In the genomic region with DNA sequence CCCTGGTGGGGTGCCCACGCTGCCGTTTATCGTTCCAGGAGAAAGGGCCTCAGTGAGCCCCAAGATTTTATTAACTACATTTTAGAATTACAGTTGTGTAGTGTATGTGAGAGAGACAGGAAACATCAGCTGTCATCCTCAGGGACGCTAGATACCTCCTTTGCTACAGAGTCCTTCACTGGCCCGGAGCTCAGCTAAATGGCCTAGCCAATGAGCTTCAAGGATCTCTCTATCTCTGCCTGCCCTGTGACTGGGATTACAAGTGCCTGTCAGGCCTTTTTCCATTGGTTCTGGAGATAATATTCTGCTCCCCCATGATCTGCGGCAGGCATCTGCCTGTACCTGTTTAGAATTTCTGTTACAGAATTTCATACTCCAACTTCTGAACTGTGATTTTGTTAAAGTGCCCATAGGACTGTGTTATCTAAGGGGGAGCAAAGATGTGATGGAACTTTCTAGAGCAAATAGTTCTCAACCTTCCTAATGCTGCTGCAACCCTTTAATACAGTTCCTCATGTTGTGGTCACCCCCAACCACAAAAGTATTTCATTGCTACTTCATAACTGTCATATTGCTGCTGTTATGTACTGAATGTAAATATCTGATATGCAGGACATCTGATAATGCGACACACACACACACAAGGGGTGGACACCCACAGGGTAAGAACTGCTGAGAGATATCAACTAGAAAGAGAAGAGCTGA, we compare ENCODE assay signal across 11 mouse cellular contexts. TPM values are rescaled to one million over a fixed set of nuclear protein-coding genes. Genes with fewer than 3 reads are reported as not detected.
DNase-seq lines count a peak whose midpoint lies in the region; ATAC-seq and TF ChIP-seq lines count a peak whose summit lies in the region.
"Had no signal": no experiment of that assay in that cellular context is flagged by ENCODE, and none has a peak within 500 bp of the region (broad histone marks: within the 10 kb centered on the region; RNA-seq: fewer than 3 reads in every experiment).

No protein-coding gene starts in this region.

- no peaks in the 10 kb centered on the region for H3K36me3 ChIP-seq in kidney, postnatal 0 days (ENCODE audit: insufficient read depth, low read length)
- H3K36me3 ChIP-seq in CH12.LX (replicated peaks in 1 of 2; ENCODE audit: control insufficient read depth in 1 of 2, insufficient read depth in 1 of 2, low read length in 1 of 2) (peaks cover 4 to 16% of the 10 kb centered on the region in 2 experiments), MEL (ENCODE audit: control insufficient read depth in 1 of 2, insufficient read depth in 2 of 2, low read length in 2 of 2) (peaks cover 0 to 19% of the 10 kb centered on the region in 2 experiments; a peak in 2 of 4 replicates)
- H3K36me3 ChIP-seq in limb, embryonic 10.5 days, result peaks cover 5% of the 10 kb centered on the region
- H3K36me3 ChIP-seq: liver, embryonic 15.5 days had no signal

- dilution Hi-C loops in CH12.LX (cut with MboI; ENCODE audit: extremely low pct_ligation_motif_present, extremely low pct_unique_long_range_greater_than_20kb, low sequenced_read_pairs), result no loop called here

- no peak for TF ChIP-seq CTCF in kidney, postnatal 0 days (IDR thresholded peaks at IDR 0.05; ENCODE audit: low read depth)
- TF ChIP-seq CTCF in CH12.LX (conservative IDR thresholded peaks at IDR 0.05 in 1 of 2, IDR thresholded peaks at IDR 0.05 in 1 of 2; ENCODE audit: low read depth in 2 of 2, low read length in 2 of 2) (no peak), MEL (IDR thresholded peaks at IDR 0.05 in 2 of 3, conservative IDR thresholded peaks at IDR 0.05 in 1 of 3; ENCODE audit: control insufficient read depth in 1 of 3, insufficient read depth in 1 of 3, low read depth in 2 of 3, low read length in 3 of 3, poor library complexity in 1 of 3, severe bottlenecking in 1 of 3) (no peak)
- TF ChIP-seq CTCF in cerebellum, adult 2 months (IDR thresholded peaks at IDR 0.05; ENCODE audit: borderline replicate concordance, insufficient read depth, low read depth, low read length), result no peak

- in situ Hi-C loops in CH12.LX (cut with MboI; ENCODE audit: low pct_ligation_motif_present, low pct_unique_long_range_greater_than_20kb, low sequenced_read_pairs), result loop anchor here (10.0 kb wide), 1 partner anchor 108 kb away; a partner anchor contains a TSS

- 77% methylated on average over 7 of the region's 7 CpGs for WGBS in kidney, postnatal 0 days
- 82% methylated on average over 7 of the region's 7 CpGs for WGBS in limb, embryonic 10.5 days
- WGBS in cerebellum, adult 2 months, result 85% methylated on average over 7 of the region's 7 CpGs

- no peak for TF ChIP-seq EP300 in CH12.LX (IDR thresholded peaks at IDR 0.05; ENCODE audit: low read length)
- TF ChIP-seq EP300 in MEL (IDR thresholded peaks at IDR 0.05; ENCODE audit: low read depth in 1 of 2, low read length in 2 of 2), result peak; percentile 84 to 85

- H3K4me3 ChIP-seq in kidney, postnatal 0 days (replicated peaks; ENCODE audit: low read depth, low read length), result no peak overlapping the region
- H3K4me3 ChIP-seq in CH12.LX (replicated peaks in 1 of 3; ENCODE audit: low read depth in 2 of 3, low read length in 2 of 3, poor library complexity in 1 of 3) (no peak overlapping the region), MEL (ENCODE audit: control insufficient read depth in 1 of 2, insufficient read depth in 1 of 2, low read depth in 2 of 2, low read length in 2 of 2) (peak overlapping the region in 1 of 2 experiments; percentile 44; a peak in 2 of 4 replicates)
- no peak overlapping the region for H3K4me3 ChIP-seq in limb, embryonic 10.5 days
- no peak overlapping the region for H3K4me3 ChIP-seq in cerebellum, adult 2 months (replicated peaks; ENCODE audit: insufficient read depth, low read depth, low read length)
- H3K4me3 ChIP-seq: erythroblast, embryonic 14.5 days; liver, embryonic 15.5 days; megakaryocyte, embryonic 14.5 days had no signal

- TF ChIP-seq POLR2A in CH12.LX (IDR thresholded peaks at IDR 0.05; ENCODE audit: low read depth, low read length) (no peak), MEL (IDR thresholded peaks at IDR 0.05; ENCODE audit: control insufficient read depth in 1 of 2, insufficient read depth in 1 of 2, low read depth in 1 of 2, low read length in 2 of 2, poor library complexity in 1 of 2) (no peak)
- no peak for TF ChIP-seq POLR2A in cerebellum, adult 2 months (IDR thresholded peaks at IDR 0.05; ENCODE audit: borderline replicate concordance, insufficient read depth, low read length)

- H3K4me2 ChIP-seq in kidney, postnatal 0 days (ENCODE audit: low read length), result no peak overlapping the region
- H3K4me2 ChIP-seq in CH12.LX (ENCODE audit: insufficient read depth, low read depth, poor library complexity, severe bottlenecking), result no peak overlapping the region
- H3K4me2 ChIP-seq: liver, embryonic 15.5 days had no signal

- H3K79me2 ChIP-seq in CH12.LX (replicated peaks; ENCODE audit: control insufficient read depth, extremely low read depth, insufficient read depth, poor library complexity, severe bottlenecking) (no peaks in the 10 kb centered on the region), MEL (ENCODE audit: control insufficient read depth, insufficient read depth, low read length, poor library complexity) (no peaks in the 10 kb centered on the region)

- H3K9me3 ChIP-seq in kidney, postnatal 0 days (replicated peaks; ENCODE audit: low read length), result no peaks in the 10 kb centered on the region
- no peaks in the 10 kb centered on the region for H3K9me3 ChIP-seq in CH12.LX (replicated peaks; ENCODE audit: low read length)
- H3K9me3 ChIP-seq in MEL (replicated peaks; ENCODE audit: insufficient read depth, low read length), result no peaks in the 10 kb centered on the region
- no peaks in the 10 kb centered on the region for H3K9me3 ChIP-seq in limb, embryonic 10.5 days (replicated peaks)
- H3K9me3 ChIP-seq: liver, embryonic 15.5 days; megakaryocyte, embryonic 14.5 days had no signal

- TF ChIP-seq RAD21 in CH12.LX (IDR thresholded peaks at IDR 0.05; ENCODE audit: low read depth, low read length), result no peak
- TF ChIP-seq RAD21 in MEL (IDR thresholded peaks at IDR 0.05; ENCODE audit: low read depth, low read length), result no peak

- no peak for DNase-seq in kidney, postnatal 0 days (ENCODE audit: low spot score)
- DNase-seq in kidney, postnatal 4 days, result no peak
- DNase-seq in CH12.LX (ENCODE audit: extremely low read depth) (no peak), MEL (ENCODE audit: low read depth, low spot score) (peak; percentile 72)
- DNase-seq in induced T-regulatory cell, adult 2 months (ENCODE audit: low read depth), result peak; percentile 27
- no peak for DNase-seq in limb, embryonic 10.5 days (ENCODE audit: low spot score)
- DNase-seq in cerebellum, adult 2 months, result no peak

- ATAC-seq in kidney, postnatal 0 days (replicated peaks; ENCODE audit: low FRiP score, low read depth), result no peak
- ATAC-seq: intestine, postnatal 0 days had no signal

- peak overlapping the region; percentile 31; the same call in 1 of the 2 replicates for H3K27ac ChIP-seq in kidney, postnatal 0 days
- 0 out of 2 replicates have a peak overlapping the region, but pooled peaks have one; percentile 51 for H3K27ac ChIP-seq in CH12.LX (ENCODE audit: insufficient read depth, low read depth)
- peak overlapping the region; percentile 76 for H3K27ac ChIP-seq in MEL (ENCODE audit: control insufficient read depth, low read depth, low read length)
- H3K27ac ChIP-seq in limb, embryonic 10.5 days, result no peak overlapping the region
- H3K27ac ChIP-seq in cerebellum, adult 2 months (ENCODE audit: insufficient read depth, low read length), result no peak overlapping the region

- H3K4me1 ChIP-seq in kidney, postnatal 0 days (replicated peaks; ENCODE audit: insufficient read depth, low read length), result 0 out of 2 replicates have a peak, but pooled peaks cover 12% of the 10 kb centered on the region
- H3K4me1 ChIP-seq in CH12.LX (ENCODE audit: control insufficient read depth in 1 of 2, insufficient read depth in 2 of 2) (peaks cover 41 to 68% of the 10 kb centered on the region in 2 experiments), MEL (ENCODE audit: control insufficient read depth in 1 of 2, insufficient read depth in 2 of 2, low read length in 2 of 2) (peaks cover 15 to 40% of the 10 kb centered on the region in 2 experiments)
- peaks cover 5% of the 10 kb centered on the region for H3K4me1 ChIP-seq in limb, embryonic 10.5 days
- no peaks in the 10 kb centered on the region for H3K4me1 ChIP-seq in cerebellum, adult 2 months (ENCODE audit: control insufficient read depth, insufficient read depth, low read length)

- H3K9ac ChIP-seq in kidney, postnatal 0 days (ENCODE audit: low read depth, low read length), result no peak overlapping the region
- no peak overlapping the region for H3K9ac ChIP-seq in CH12.LX (ENCODE audit: insufficient read depth, low read depth)
- no peak overlapping the region for H3K9ac ChIP-seq in MEL (ENCODE audit: control insufficient read depth, low read depth, low read length, poor library complexity, severe bottlenecking)
- H3K9ac ChIP-seq: liver, embryonic 15.5 days had no signal

- H3K27me3 ChIP-seq in kidney, postnatal 0 days (ENCODE audit: insufficient read depth, low read length), result no peaks in the 10 kb centered on the region
- H3K27me3 ChIP-seq in CH12.LX (replicated peaks), result no peaks in the 10 kb centered on the region
- no peaks in the 10 kb centered on the region for H3K27me3 ChIP-seq in MEL (ENCODE audit: control insufficient read depth in 1 of 2, insufficient read depth in 2 of 2, low read length in 2 of 2)
- no peaks in the 10 kb centered on the region for H3K27me3 ChIP-seq in limb, embryonic 10.5 days (ENCODE audit: low read depth, poor library complexity, severe bottlenecking)
- H3K27me3 ChIP-seq in cerebellum, adult 2 months (ENCODE audit: control insufficient read depth, insufficient read depth, low read length), result no peaks in the 10 kb centered on the region

TF ChIP-seq in CH12.LX, 34 proteins besides CTCF, POLR2A, EP300 and RAD21 (continues in another document):
- TF ChIP-seq RCOR1 (conservative IDR thresholded peaks at IDR 0.05; ENCODE audit: low read depth, low read length), result no peak
- TF ChIP-seq CHD2 (IDR thresholded peaks at IDR 0.05; ENCODE audit: low read length), result no peak
- no peak for TF ChIP-seq ZMIZ1 (IDR thresholded peaks at IDR 0.05; ENCODE audit: low read depth, low read length)

TF ChIP-seq in MEL, 35 proteins besides CTCF, POLR2A, EP300 and RAD21 (continues in another document):
- TF ChIP-seq ZKSCAN1 (IDR thresholded peaks at IDR 0.05; ENCODE audit: low read depth, low read length) (no peak), MEF2A (IDR thresholded peaks at IDR 0.05; ENCODE audit: extremely low read depth, insufficient replicate concordance, low read depth, low read length, poor library complexity, severe bottlenecking) (no peak)

RNA-seq across cellular contexts. Expression of a gene that starts 3.2 kb away (rescaled TPM):
- polyA plus RNA-seq in kidney, postnatal 0 days (2015; fragmentation: Nextera tagmentation; extraction: Ambion mirVana), result 415 and 419 TPM in 2 replicates
- total RNA-seq in CH12.LX (2012; rRNA removed), result 271 and 319 TPM in 2 replicates
- 585 and 610 TPM in 2 replicates for total RNA-seq in CH12.LX (2014; rRNA removed)
- polyA plus RNA-seq in CH12.LX (2012; ENCODE audit: insufficient read length, low read depth), result 307 and 352 TPM in 2 replicates
- total RNA-seq in MEL (2012; rRNA removed), result 255 and 284 TPM in 2 replicates
- polyA plus RNA-seq in MEL (2012; ENCODE audit: insufficient read depth in 1 of 2, insufficient read length in 2 of 2, low read depth in 1 of 2, low replicate concordance in 2 of 2, missing spikeins in 1 of 2), result 100 to 1,000 TPM in 1 of 2 experiments, not detected in 1; 309 TPM
- 499 and 560 TPM in 2 replicates for polyA plus RNA-seq in limb, embryonic 10.5 days (2016; fragmentation: Nextera tagmentation; extraction: Ambion mirVana)
- 147 TPM in 2 replicates for polyA plus RNA-seq in cerebellum, adult 2 months (2012; rRNA removed)

Comparison
In these comparisons a context has a peak if more than half of its experiments do, and no peak if none do; other contexts are left out.
1. DNase-seq: peak in MEL (single experiment) and induced T-regulatory cell, adult 2 months (single experiment); none in kidney, postnatal 0 days (single experiment), kidney, postnatal 4 days (0 of 2), CH12.LX (single experiment), limb, embryonic 10.5 days (single experiment) and cerebellum, adult 2 months (0 of 2).
2. H3K27ac ChIP-seq: peak in kidney, postnatal 0 days (single experiment), CH12.LX (single experiment) and MEL (single experiment); none in limb, embryonic 10.5 days (single experiment) and cerebellum, adult 2 months (single experiment).